Mouse (Mus musculus): Measurements from ENCODE around the gene Tmprss7. TPM values are rescaled to one million over a fixed set of nuclear protein-coding genes. Genes with fewer than 3 reads are reported as not detected.

The Tmprss7 gene
- polyA plus RNA-seq, 1 experiment from 2014 or later = 1.1 TPM

DNA sequence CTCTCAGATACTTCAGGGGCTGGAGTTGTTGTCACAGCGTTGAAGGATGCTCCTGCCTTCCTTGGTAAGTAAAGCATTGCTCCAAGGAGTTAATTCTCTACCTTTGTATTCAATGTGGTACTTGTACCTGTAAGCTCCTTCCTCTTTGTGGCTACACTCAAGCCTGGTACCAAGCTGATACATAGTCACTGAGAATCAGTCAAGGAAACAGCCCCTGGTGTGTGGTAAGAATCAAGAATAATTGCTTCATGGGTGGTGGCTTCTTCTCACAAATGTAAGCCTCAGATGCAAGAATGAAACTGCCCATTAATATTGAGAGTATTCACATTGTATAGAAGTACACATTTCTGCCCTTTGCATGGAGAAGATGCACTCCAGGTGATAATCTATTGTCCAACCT lies 77.5 kb downstream of the Tmprss7 start:
- H3K27ac ChIP-seq (replicated peaks) = no peak overlapping the region
- no peak overlapping the region for H3K9ac ChIP-seq
- H3K4me1 ChIP-seq (replicated peaks) = no peaks in the 10 kb centered on the region
- H3K36me3 ChIP-seq = no peaks in the 10 kb centered on the region
- no peak for ATAC-seq (ENCODE audit: low FRiP score, low read depth)
- no peaks in the 10 kb centered on the region for H3K9me3 ChIP-seq
- WGBS = 88% methylated on average over 1 of the region's 1 CpGs
- no peak overlapping the region for H3K4me2 ChIP-seq
- no peaks in the 10 kb centered on the region for H3K27me3 ChIP-seq
- no peak overlapping the region for H3K4me3 ChIP-seq

DNA sequence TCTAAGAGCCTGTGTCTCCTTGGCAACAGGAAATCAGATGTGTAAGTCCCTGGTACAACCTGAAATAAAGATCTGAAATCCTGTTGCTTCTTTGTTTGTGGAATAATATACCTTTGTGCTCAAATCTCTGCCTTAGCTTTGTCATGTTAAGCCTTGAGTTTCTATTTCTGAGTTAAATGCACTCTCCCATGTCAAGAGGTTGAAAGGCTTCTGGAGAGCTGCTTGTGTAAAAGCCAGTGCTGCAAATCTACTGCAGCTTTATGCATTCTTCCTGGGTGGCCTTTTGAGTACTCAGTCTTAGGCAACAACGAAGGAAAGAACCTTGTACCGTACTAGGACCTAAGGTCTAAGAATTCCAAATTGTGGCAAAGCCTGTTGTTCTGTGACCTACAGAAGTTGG lies 80.2 kb downstream of the Tmprss7 start:
- Histone ChIP-seq H3K9me3 (no peaks in the 10 kb centered on the region), H3K4me3 (no peak overlapping the region), H3K4me1 (replicated peaks) (no peaks in the 10 kb centered on the region), H3K4me2 (no peak overlapping the region), H3K9ac (no peak overlapping the region), H3K27me3 (no peaks in the 10 kb centered on the region), H3K36me3 (no peaks in the 10 kb centered on the region), H3K27ac (replicated peaks) (no peak overlapping the region)
- ATAC-seq (ENCODE audit: low FRiP score, low read depth) = no peak
- WGBS = 58% methylated on average over 2 of the region's 2 CpGs

GRCm38 (mm10) chr16:45610267-45610666 lies 83.2 kb downstream of the Tmprss7 start, which contains the start of gene Gcsam:
Gcsam (plus strand) TSS chr16:45610380.
- H3K4me2 ChIP-seq = no peak within 1 kb of the TSS
- 82% methylated on average over 4 of the region's 4 CpGs for WGBS
- ATAC-seq (ENCODE audit: low FRiP score, low read depth) = no peak

GRCm38 (mm10) chr16:45609300-45609699 lies 84.2 kb downstream of the Tmprss7 start:
- Histone ChIP-seq H3K9me3 (no peaks in the 10 kb centered on the region), H3K4me3 (no peak overlapping the region), H3K4me2 (no peak overlapping the region), H3K36me3 (no peaks in the 10 kb centered on the region), H3K4me1 (replicated peaks) (no peaks in the 10 kb centered on the region), H3K27ac (replicated peaks) (no peak overlapping the region), H3K9ac (no peak overlapping the region), H3K27me3 (no peaks in the 10 kb centered on the region)
- 86% methylated on average over 3 of the region's 3 CpGs for WGBS
- no peak for ATAC-seq (ENCODE audit: low FRiP score, low read depth)

More at GRCm38 (mm10) chr16:45610267-45610666, 83.2 kb downstream of the Tmprss7 start, which contains the start of gene Gcsam:
- H3K4me1 ChIP-seq (replicated peaks) = no peaks in the 10 kb centered on the region
- H3K9me3 ChIP-seq = no peaks in the 10 kb centered on the region
- no peak within 1 kb of the TSS for H3K4me3 ChIP-seq
- H3K9ac ChIP-seq = no peak within 1 kb of the TSS
- no peak within 1 kb of the TSS for H3K27ac ChIP-seq (replicated peaks)
- no peaks in the 10 kb centered on the region for H3K27me3 ChIP-seq
- H3K36me3 ChIP-seq = no peaks in the 10 kb centered on the region

- 60% methylated on average over 4 of the region's 4 CpGs for WGBS
- Histone ChIP-seq H3K4me1 (replicated peaks) (no peaks in the 10 kb centered on the region), H3K9ac (no peak overlapping the region)
Observed at GRCm38 (mm10) chr16:45608481-45608954, 84.9 kb downstream of the Tmprss7 start.

More at GRCm38 (mm10) chr16:45608481-45608954, 84.9 kb downstream of the Tmprss7 start:
- 0 out of 2 replicates have a peak, but pooled peaks have one; percentile 27 for ATAC-seq (ENCODE audit: low FRiP score, low read depth)
- no peak overlapping the region for H3K27ac ChIP-seq (replicated peaks)
- H3K9me3 ChIP-seq = no peaks in the 10 kb centered on the region
- no peak overlapping the region for H3K4me2 ChIP-seq
- no peaks in the 10 kb centered on the region for H3K27me3 ChIP-seq
- no peak overlapping the region for H3K4me3 ChIP-seq
- no peaks in the 10 kb centered on the region for H3K36me3 ChIP-seq

Other genes with a start within 250 kb of the Tmprss7 start
- gene Gm609, start 200.7 kb downstream of the Tmprss7 start, polyA plus RNA-seq (2015; fragmentation: Nextera tagmentation; extraction: Ambion mirVana) = not detected in 2 replicates
- not detected in 2 replicates for gene Gm17783, start 161.6 kb downstream of the Tmprss7 start, polyA plus RNA-seq (2015; fragmentation: Nextera tagmentation; extraction: Ambion mirVana)
- gene Slc9c1, start 158.3 kb downstream of the Tmprss7 start, polyA plus RNA-seq (2015; fragmentation: Nextera tagmentation; extraction: Ambion mirVana) = not detected in 2 replicates
- not detected in 2 replicates for gene Gcsam, start 83.3 kb downstream of the Tmprss7 start, polyA plus RNA-seq (2015; fragmentation: Nextera tagmentation; extraction: Ambion mirVana)
- gene BC016579, start 39.6 kb downstream of the Tmprss7 start, polyA plus RNA-seq (2015; fragmentation: Nextera tagmentation; extraction: Ambion mirVana) = not detected in 2 replicates
- gene Tagln3, start 30.9 kb upstream of the Tmprss7 start, polyA plus RNA-seq (2015; fragmentation: Nextera tagmentation; extraction: Ambion mirVana) = 437 and 453 TPM in 2 replicates
- 40.3 and 44.5 TPM in 2 replicates for gene Abhd10, start 49.3 kb upstream of the Tmprss7 start, polyA plus RNA-seq (2015; fragmentation: Nextera tagmentation; extraction: Ambion mirVana)

Measured in hindbrain, embryonic 15.5 days (tissue).